Mouse (Mus musculus) cortical plate, adult 2 months (tissue): ENCODE results near the gene Hck. TPM values are rescaled to one million over a fixed set of nuclear protein-coding genes. Genes with fewer than 3 reads are reported as not detected.

Experiments used
- H3K27ac ChIP-seq: fragments of 200-500 bp; 2 replicates; pipeline ENCODE4 v1.5.1; 2012; ENCODE audit warnings: low read length, control low read depth, inconsistent platforms; ENCODE audit not compliant: insufficient read depth
- H3K4me1 ChIP-seq: fragments of 200-500 bp; 2 replicates; pipeline ENCODE4 v1.6.1; 2011; ENCODE audit warnings: low read length; ENCODE audit not compliant: control insufficient read depth, insufficient read depth
- H3K4me3 ChIP-seq: fragments of 200-500 bp; 2 replicates; pipeline ENCODE4 v1.5.1; 2011; ENCODE audit warnings: mild to moderate bottlenecking, low read length, control low read depth; ENCODE audit not compliant: insufficient read depth
- CTCF ChIP-seq: fragments of 200-500 bp; IDR thresholded peaks from 2 replicates; pipeline ENCODE4 v1.5.1; 2011; ENCODE audit warnings: mild to moderate bottlenecking, control low read depth, low read length; ENCODE audit not compliant: insufficient read depth; ENCODE audit errors: extremely low read depth
- POLR2A ChIP-seq: fragments of 200-500 bp; IDR thresholded peaks from 2 replicates; pipeline ENCODE4 v1.6.1; 2011; ENCODE audit warnings: mild to moderate bottlenecking, low read length, control low read depth; ENCODE audit not compliant: insufficient read depth; ENCODE audit errors: extremely low read depth
- polyA plus RNA-seq: library from polyadenylated mRNA; depleted of rRNA; stranded (reverse); fragments of >200 nt; gene quantifications from 2 replicates; pipeline ENCODE4 v1.2.3, GENCODE M21; 2012; rRNA removed

Hck gene
- polyA plus RNA-seq, 1 experiment = 3.4 TPM

- Histone ChIP-seq H3K27ac (no peak overlapping the region), H3K4me3 (no peak overlapping the region), H3K4me1 (peaks cover 5% of the 10 kb centered on the region; the same call in 1 of the 2 replicates)
- TF ChIP-seq POLR2A (no peak), CTCF (no peak)
These were observed 79.6 kb downstream of the Hck start for GRCm38 (mm10) chr2:153187848-153188247.

- TF ChIP-seq CTCF = no peak
- no peak for TF ChIP-seq POLR2A
- no peak overlapping the region for H3K27ac ChIP-seq
- H3K4me3 ChIP-seq = no peak overlapping the region
- H3K4me1 ChIP-seq = peaks cover 5% of the 10 kb centered on the region; the same call in 1 of the 2 replicates
These were observed 83.0 kb downstream of the Hck start for GRCm38 (mm10) chr2:153191242-153191641.

GRCm38 (mm10) chr2:153194255-153194654, 86.0 kb downstream of the Hck start:
- H3K27ac ChIP-seq = no peak overlapping the region
- TF ChIP-seq POLR2A = no peak
- peaks cover 5% of the 10 kb centered on the region; the same call in 1 of the 2 replicates for H3K4me1 ChIP-seq
- H3K4me3 ChIP-seq = no peak overlapping the region

- Histone ChIP-seq H3K27ac (no peak overlapping the region), H3K4me1 (no peaks in the 10 kb centered on the region), H3K4me3 (no peak overlapping the region)
- no peak for TF ChIP-seq CTCF
These were observed 90.2 kb downstream of the Hck start for GRCm38 (mm10) chr2:153198485-153198884.

- H3K4me3 ChIP-seq = no peak overlapping the region
- no peaks in the 10 kb centered on the region for H3K4me1 ChIP-seq
- TF ChIP-seq POLR2A = no peak
- TF ChIP-seq CTCF = no peak
- H3K27ac ChIP-seq = no peak overlapping the region
These were observed 90.8 kb downstream of the Hck start for GRCm38 (mm10) chr2:153199114-153199513.

Other genes starting within 250 kb of the Hck start
- not detected in 2 replicates for gene Mylk2, start 197.1 kb upstream of the Hck start, polyA plus RNA-seq
- 1.0 and 1.4 TPM in 2 replicates for gene Foxs1, start 175.3 kb upstream of the Hck start, polyA plus RNA-seq
- 37.7 and 40.7 TPM in 2 replicates for gene Dusp15, start 156.8 kb upstream of the Hck start, polyA plus RNA-seq
- gene Ttll9, start 146.0 kb upstream of the Hck start, polyA plus RNA-seq = 1.7 and 2.0 TPM in 2 replicates
- gene Pdrg1, start 93.0 kb upstream of the Hck start, polyA plus RNA-seq = 84.0 and 88.8 TPM in 2 replicates
- 1.4 and 1.9 TPM in 2 replicates for gene Xkr7, start 76.6 kb upstream of the Hck start, polyA plus RNA-seq
- gene Ccm2l, start 42.5 kb upstream of the Hck start, polyA plus RNA-seq = 11.7 and 13.2 TPM in 2 replicates
- 68.4 and 70.5 TPM in 2 replicates for gene Tm9sf4, start 52.8 kb downstream of the Hck start, polyA plus RNA-seq
- 27.4 and 28.4 TPM in 2 replicates for gene Tspyl3, start 117.0 kb downstream of the Hck start, polyA plus RNA-seq
- gene Plagl2, start 133.0 kb downstream of the Hck start, polyA plus RNA-seq = 3.5 and 3.7 TPM in 2 replicates
- gene Pofut1, start 133.1 kb downstream of the Hck start, polyA plus RNA-seq = 17.9 and 19.3 TPM in 2 replicates
- 34.3 and 34.6 TPM in 2 replicates for gene Kif3b, start 182.9 kb downstream of the Hck start, polyA plus RNA-seq
- 20.1 and 21.9 TPM in 2 replicates for gene Asxl1, start 237.4 kb downstream of the Hck start, polyA plus RNA-seq